ENCODE assay signal across 8 mouse cellular contexts in the genomic region with DNA sequence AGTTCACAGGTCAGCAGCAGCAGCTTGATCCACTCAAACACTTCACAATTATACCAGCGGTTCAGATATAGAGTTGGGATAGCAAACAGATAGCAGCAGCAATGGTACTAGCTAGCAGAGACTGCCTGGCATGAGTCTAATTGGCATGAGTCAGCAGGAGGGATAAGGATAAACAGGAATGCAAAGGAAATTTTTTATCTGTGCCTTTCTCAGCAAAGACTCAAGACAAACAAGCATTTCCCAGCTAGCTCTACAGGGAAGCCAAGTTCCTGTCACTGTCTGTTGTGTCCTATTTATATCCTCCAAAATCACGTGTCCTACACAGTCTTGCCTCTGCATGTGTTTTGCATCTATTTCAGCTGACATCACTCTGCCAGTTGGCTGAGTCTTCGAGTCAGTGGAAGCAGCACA.
DNase-seq lines count a peak whose midpoint lies in the region; ATAC-seq and TF ChIP-seq lines count a peak whose summit lies in the region.

No protein-coding gene starts in this region.

- DNase-seq in hindbrain, embryonic 14.5 days (ENCODE audit: low spot score), result no peak
- DNase-seq in Patski (ENCODE audit: low read depth, low spot score), result no peak
- DNase-seq in heart, adult 8-10 months (ENCODE audit: low spot score), result peak; percentile 73
- DNase-seq in kidney, postnatal 4 days, result peak; percentile 37 to 53
- peak; percentile 6 for DNase-seq in right cerebral cortex, postnatal 25 days
- DNase-seq in thymus, postnatal 4 days, result no peak
- no peak for DNase-seq in urinary bladder, postnatal 10 days (ENCODE audit: low spot score)

- WGBS in hindbrain, embryonic 13.5 days, result 70% methylated on average over 3 of the region's 3 CpGs
- WGBS in hindbrain, embryonic 14.5 days, result 74% methylated on average over 3 of the region's 3 CpGs

- H3K9me3 ChIP-seq in hindbrain, embryonic 13.5 days, result no peaks in the 10 kb centered on the region
- H3K9me3 ChIP-seq in hindbrain, embryonic 14.5 days (ENCODE audit: control insufficient read depth, low read length), result no peaks in the 10 kb centered on the region

- H3K27ac ChIP-seq in hindbrain, embryonic 13.5 days, result no peak overlapping the region
- H3K27ac ChIP-seq in hindbrain, embryonic 14.5 days, result no peak overlapping the region

- H3K36me3 ChIP-seq in hindbrain, embryonic 13.5 days, result no peaks in the 10 kb centered on the region
- H3K36me3 ChIP-seq in hindbrain, embryonic 14.5 days (replicated peaks; ENCODE audit: control insufficient read depth, insufficient read depth), result no peaks in the 10 kb centered on the region

- H3K4me2 ChIP-seq in hindbrain, embryonic 13.5 days, result no peak overlapping the region
- no peak overlapping the region for H3K4me2 ChIP-seq in hindbrain, embryonic 14.5 days (replicated peaks)

- TF ChIP-seq CTCF in Patski (IDR thresholded peaks at IDR 0.05), result no peak

- H3K4me3 ChIP-seq in hindbrain, embryonic 13.5 days, result no peak overlapping the region
- no peak overlapping the region for H3K4me3 ChIP-seq in hindbrain, embryonic 14.5 days (replicated peaks; ENCODE audit: low read length)

- H3K9ac ChIP-seq in hindbrain, embryonic 13.5 days, result no peak overlapping the region
- H3K9ac ChIP-seq in hindbrain, embryonic 14.5 days, result no peak overlapping the region

- POLR2A ChIA-PET in Patski (lab: Charles Lee), result no interaction called here

- ATAC-seq in hindbrain, embryonic 13.5 days (ENCODE audit: low FRiP score), result 0 out of 2 replicates have a peak, but pooled peaks have one; percentile 43
- ATAC-seq in hindbrain, embryonic 14.5 days (ENCODE audit: low FRiP score), result no peak; the same call in 1 of the 2 replicates
- ATAC-seq in Patski, result peak; percentile 60

- H3K27me3 ChIP-seq in hindbrain, embryonic 13.5 days, result no peaks in the 10 kb centered on the region
- H3K27me3 ChIP-seq in hindbrain, embryonic 14.5 days (ENCODE audit: control insufficient read depth, insufficient read depth, low read length), result no peaks in the 10 kb centered on the region
- peaks cover 12% of the 10 kb centered on the region for H3K27me3 ChIP-seq in Patski

- in situ Hi-C loops in Patski (cut with MboI; ENCODE audit: low pct_unique_long_range_greater_than_20kb), result no loop called here

- CTCF ChIA-PET in Patski (lab: Charles Lee), result no interaction called here

- H3K4me1 ChIP-seq in hindbrain, embryonic 13.5 days (replicated peaks), result no peaks in the 10 kb centered on the region
- H3K4me1 ChIP-seq in hindbrain, embryonic 14.5 days (replicated peaks; ENCODE audit: control insufficient read depth, insufficient read depth, low read length), result no peaks in the 10 kb centered on the region

Comparison
In these comparisons a context has a peak if more than half of its experiments do, and no peak if none do; other contexts are left out.
1. DNase-seq: peak in heart, adult 8-10 months (single experiment), kidney, postnatal 4 days (2 of 2) and right cerebral cortex, postnatal 25 days (single experiment); none in hindbrain, embryonic 14.5 days (single experiment), Patski (single experiment), thymus, postnatal 4 days (single experiment) and urinary bladder, postnatal 10 days (single experiment).